Mouse (Mus musculus): ENCODE measurements around the gene Olfr193. TPM values are rescaled to one million over a fixed set of nuclear protein-coding genes. Genes with fewer than 3 reads are reported as not detected.
"Not testable (repeated sequence)": the region's sequence is repeated elsewhere in the genome, so short reads cannot be mapped to it uniquely, and the experiment has no call there.

Olfr193 gene
- polyA plus RNA-seq (2015; fragmentation: Nextera tagmentation; extraction: Ambion mirVana) = not detected in 2 replicates

GRCm38 (mm10) chr16:59111781-59112180 is at the start of gene Olfr193:
Olfr193 (minus strand) TSS chr16:59111881.
- TF ChIP-seq EP300 (IDR thresholded peaks at IDR 0.05; ENCODE audit: low read depth) (no peak), CTCF (IDR thresholded peaks at IDR 0.05; ENCODE audit: low read depth) (no peak)
- H3K4me1 ChIP-seq (ENCODE audit: insufficient read depth) = no peaks in the 10 kb centered on the region
- 75% methylated on average over 1 of the region's 1 CpGs for WGBS (ENCODE audit: insufficient replicate concordance)
- H3K9me3 ChIP-seq (ENCODE audit: low read length) = no peaks in the 10 kb centered on the region
- H3K27ac ChIP-seq (ENCODE audit: low read depth) = no peak within 1 kb of the TSS
- H3K36me3 ChIP-seq (replicated peaks; ENCODE audit: insufficient read depth, low read length) = no peaks in the 10 kb centered on the region
- no peak for ATAC-seq
- DNase-seq = no peak
- H3K9ac ChIP-seq (replicated peaks) = no peak within 1 kb of the TSS
- H3K4me2 ChIP-seq (ENCODE audit: low read depth, low read length) = no peak within 1 kb of the TSS
- H3K4me3 ChIP-seq (ENCODE audit: low read depth, low read length) = no peak within 1 kb of the TSS
- no peaks in the 10 kb centered on the region for H3K27me3 ChIP-seq (ENCODE audit: insufficient read depth, low read length)

- H3K27me3 ChIP-seq (ENCODE audit: insufficient read depth, low read length) = no peaks in the 10 kb centered on the region
- no peak overlapping the region for H3K9ac ChIP-seq (replicated peaks)
- no peak for ATAC-seq
- DNase-seq = no peak
- no peaks in the 10 kb centered on the region for H3K9me3 ChIP-seq (ENCODE audit: low read length)
- H3K4me1 ChIP-seq (ENCODE audit: insufficient read depth) = no peaks in the 10 kb centered on the region
- TF ChIP-seq EP300 (IDR thresholded peaks at IDR 0.05; ENCODE audit: low read depth) (no peak), CTCF (IDR thresholded peaks at IDR 0.05; ENCODE audit: low read depth) (no peak)
- H3K4me3 ChIP-seq (ENCODE audit: low read depth, low read length) = no peak overlapping the region
- WGBS (ENCODE audit: insufficient replicate concordance) = 72% methylated on average over 2 of the region's 2 CpGs
- no peak overlapping the region for H3K4me2 ChIP-seq (ENCODE audit: low read depth, low read length)
- no peaks in the 10 kb centered on the region for H3K36me3 ChIP-seq (replicated peaks; ENCODE audit: insufficient read depth, low read length)
- H3K27ac ChIP-seq (ENCODE audit: low read depth) = no peak overlapping the region
Measured at GRCm38 (mm10) chr16:59151996-59152395, 40.3 kb upstream of the Olfr193 start.

DNA sequence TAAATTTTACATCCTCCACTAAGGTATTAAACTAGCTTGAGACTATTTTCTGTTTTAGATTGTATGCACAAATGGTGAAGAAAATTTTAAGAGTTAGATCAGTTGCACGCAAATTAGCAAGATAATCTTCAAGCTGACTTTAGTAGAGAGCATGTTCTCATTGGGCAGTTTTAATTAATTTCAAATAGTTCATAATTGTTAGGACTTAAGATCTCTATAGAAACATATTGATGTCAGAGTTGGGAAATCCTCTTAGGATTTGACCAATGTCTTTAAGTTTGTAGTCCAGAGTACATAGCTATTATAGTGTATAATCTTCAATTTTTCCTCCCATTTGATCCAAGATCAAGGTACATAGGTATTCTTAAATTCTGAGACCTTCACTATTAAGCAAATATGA is 35.1 kb upstream of the Olfr193 start, which contains the start of gene Olfr195:
Olfr195 (plus strand) TSS at position 301 of the 400 bp plus-strand sequence.
- DNase-seq (no peak), ATAC-seq (no peak)
- Histone ChIP-seq H3K27me3 (ENCODE audit: insufficient read depth, low read length) (no peaks in the 10 kb centered on the region), H3K9me3 (ENCODE audit: low read length) (no peaks in the 10 kb centered on the region), H3K4me3 (ENCODE audit: low read depth, low read length) (no peak within 1 kb of the TSS), H3K4me2 (ENCODE audit: low read depth, low read length) (no peak within 1 kb of the TSS), H3K36me3 (replicated peaks; ENCODE audit: insufficient read depth, low read length) (no peaks in the 10 kb centered on the region), H3K9ac (replicated peaks) (no peak within 1 kb of the TSS), H3K4me1 (ENCODE audit: insufficient read depth) (no peaks in the 10 kb centered on the region), H3K27ac (ENCODE audit: low read depth) (no peak within 1 kb of the TSS)
- TF ChIP-seq EP300 (IDR thresholded peaks at IDR 0.05; ENCODE audit: low read depth) (no peak), CTCF (IDR thresholded peaks at IDR 0.05; ENCODE audit: low read depth) (no peak)
- 79% methylated on average over 1 of the region's 1 CpGs for WGBS (ENCODE audit: insufficient replicate concordance)

GRCm38 (mm10) chr16:59141105-59141504 is 29.4 kb upstream of the Olfr193 start:
- H3K27me3 ChIP-seq (ENCODE audit: insufficient read depth, low read length) = no peaks in the 10 kb centered on the region
- H3K27ac ChIP-seq (ENCODE audit: low read depth) = no peak overlapping the region
- no peak overlapping the region for H3K4me3 ChIP-seq (ENCODE audit: low read depth, low read length)
- ATAC-seq = no peak
- H3K4me1 ChIP-seq (ENCODE audit: insufficient read depth) = no peaks in the 10 kb centered on the region
- H3K4me2 ChIP-seq (ENCODE audit: low read depth, low read length) = no peak overlapping the region
- TF ChIP-seq CTCF (IDR thresholded peaks at IDR 0.05; ENCODE audit: low read depth) (no peak), EP300 (IDR thresholded peaks at IDR 0.05; ENCODE audit: low read depth) (no peak)
- DNase-seq = no peak
- no peaks in the 10 kb centered on the region for H3K36me3 ChIP-seq (replicated peaks; ENCODE audit: insufficient read depth, low read length)
- H3K9ac ChIP-seq (replicated peaks) = no peak overlapping the region
- H3K9me3 ChIP-seq (ENCODE audit: low read length) = no peaks in the 10 kb centered on the region

- Histone ChIP-seq H3K27ac (ENCODE audit: low read depth) (no peak overlapping the region), H3K4me2 (ENCODE audit: low read depth, low read length) (no peak overlapping the region), H3K4me3 (ENCODE audit: low read depth, low read length) (no peak overlapping the region), H3K9me3 (ENCODE audit: low read length) (peaks cover 4% of the 10 kb centered on the region; the same call in 1 of the 2 replicates), H3K9ac (replicated peaks) (no peak overlapping the region), H3K36me3 (replicated peaks; ENCODE audit: insufficient read depth, low read length) (no peaks in the 10 kb centered on the region), H3K4me1 (ENCODE audit: insufficient read depth) (no peaks in the 10 kb centered on the region), H3K27me3 (ENCODE audit: insufficient read depth, low read length) (no peaks in the 10 kb centered on the region)
- no peak for DNase-seq
- TF ChIP-seq EP300 (IDR thresholded peaks at IDR 0.05; ENCODE audit: low read depth) = no peak
- TF ChIP-seq CTCF (IDR thresholded peaks at IDR 0.05; ENCODE audit: low read depth) = no peak
- ATAC-seq = no peak
- WGBS (ENCODE audit: insufficient replicate concordance) = 71% methylated on average over 1 of the region's 1 CpGs
Measured at GRCm38 (mm10) chr16:59130740-59131139, 19.1 kb upstream of the Olfr193 start.

DNA sequence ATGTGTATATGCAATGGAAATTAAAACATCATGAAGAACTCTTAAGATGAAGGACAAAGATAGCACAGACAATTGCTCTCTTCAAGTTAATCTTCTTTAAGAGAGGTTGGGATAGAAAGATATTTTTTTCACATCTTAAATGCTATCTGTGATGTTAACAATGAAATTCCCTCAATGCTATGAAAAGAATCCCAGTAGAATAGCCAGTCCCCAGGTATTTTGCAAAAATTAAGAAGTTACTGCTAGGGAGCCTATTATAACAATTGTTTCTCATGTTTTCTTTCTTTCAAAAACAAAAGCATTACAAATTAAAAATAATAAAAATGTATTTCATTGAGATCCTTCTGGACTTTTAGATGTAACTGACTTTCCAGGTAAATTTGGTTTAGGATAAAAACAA is 9.3 kb upstream of the Olfr193 start, which contains the start of gene Olfr194:
Olfr194 (minus strand) TSS at position 101 of the 400 bp plus-strand sequence.
- no peak for DNase-seq
- Histone ChIP-seq H3K4me3 (ENCODE audit: low read depth, low read length) (no peak within 1 kb of the TSS), H3K36me3 (replicated peaks; ENCODE audit: insufficient read depth, low read length) (no peaks in the 10 kb centered on the region), H3K4me1 (ENCODE audit: insufficient read depth) (no peaks in the 10 kb centered on the region), H3K4me2 (ENCODE audit: low read depth, low read length) (no peak within 1 kb of the TSS), H3K27me3 (ENCODE audit: insufficient read depth, low read length) (no peaks in the 10 kb centered on the region), H3K27ac (ENCODE audit: low read depth) (no peak within 1 kb of the TSS), H3K9me3 (ENCODE audit: low read length) (no peaks in the 10 kb centered on the region), H3K9ac (replicated peaks) (no peak within 1 kb of the TSS)
- TF ChIP-seq CTCF (IDR thresholded peaks at IDR 0.05; ENCODE audit: low read depth) = no peak
- no peak for ATAC-seq

DNA sequence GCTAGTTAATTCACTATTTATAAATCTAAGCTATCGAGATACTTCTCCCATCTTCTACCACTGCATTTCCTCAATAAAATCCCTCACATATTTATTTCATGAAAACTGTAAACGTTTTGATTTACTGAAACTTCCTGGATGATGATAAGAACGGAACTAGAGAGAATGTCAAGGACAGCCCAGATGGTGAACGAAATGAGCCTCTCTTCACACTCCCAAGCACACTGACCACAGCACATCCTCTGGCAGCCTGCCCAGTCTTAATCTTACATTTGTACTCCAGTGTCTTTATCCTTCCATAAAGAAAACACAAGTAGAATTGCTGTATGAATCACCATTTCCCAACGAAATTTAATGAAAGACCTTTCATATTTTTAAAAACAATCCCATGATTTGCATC is 3.2 kb downstream of the Olfr193 start:
- H3K4me2 ChIP-seq (ENCODE audit: low read depth, low read length); H3K27ac ChIP-seq (ENCODE audit: low read depth); DNase-seq; H3K36me3 ChIP-seq (replicated peaks; ENCODE audit: insufficient read depth, low read length); H3K9ac ChIP-seq (replicated peaks); H3K27me3 ChIP-seq (ENCODE audit: insufficient read depth, low read length); H3K4me3 ChIP-seq (ENCODE audit: low read depth, low read length); ATAC-seq; H3K4me1 ChIP-seq (ENCODE audit: insufficient read depth); H3K9me3 ChIP-seq (ENCODE audit: low read length): not testable (repeated sequence)
- WGBS (ENCODE audit: insufficient replicate concordance) = 35% methylated on average over 5 of the region's 5 CpGs
